Mouse (Mus musculus): ENCODE measurements around the gene Qpct.

The Qpct gene

GRCm38 (mm10) chr17:79051606-79052005, at the start of gene Qpct:
TSS of gene Qpct (plus strand) at chr17:79051906.
- WGBS = 81% methylated on average over 4 of the region's 4 CpGs

- 83% methylated on average over 2 of the region's 2 CpGs for WGBS
These were observed 38.1 kb upstream of the Qpct start for GRCm38 (mm10) chr17:79013625-79014024.

DNA sequence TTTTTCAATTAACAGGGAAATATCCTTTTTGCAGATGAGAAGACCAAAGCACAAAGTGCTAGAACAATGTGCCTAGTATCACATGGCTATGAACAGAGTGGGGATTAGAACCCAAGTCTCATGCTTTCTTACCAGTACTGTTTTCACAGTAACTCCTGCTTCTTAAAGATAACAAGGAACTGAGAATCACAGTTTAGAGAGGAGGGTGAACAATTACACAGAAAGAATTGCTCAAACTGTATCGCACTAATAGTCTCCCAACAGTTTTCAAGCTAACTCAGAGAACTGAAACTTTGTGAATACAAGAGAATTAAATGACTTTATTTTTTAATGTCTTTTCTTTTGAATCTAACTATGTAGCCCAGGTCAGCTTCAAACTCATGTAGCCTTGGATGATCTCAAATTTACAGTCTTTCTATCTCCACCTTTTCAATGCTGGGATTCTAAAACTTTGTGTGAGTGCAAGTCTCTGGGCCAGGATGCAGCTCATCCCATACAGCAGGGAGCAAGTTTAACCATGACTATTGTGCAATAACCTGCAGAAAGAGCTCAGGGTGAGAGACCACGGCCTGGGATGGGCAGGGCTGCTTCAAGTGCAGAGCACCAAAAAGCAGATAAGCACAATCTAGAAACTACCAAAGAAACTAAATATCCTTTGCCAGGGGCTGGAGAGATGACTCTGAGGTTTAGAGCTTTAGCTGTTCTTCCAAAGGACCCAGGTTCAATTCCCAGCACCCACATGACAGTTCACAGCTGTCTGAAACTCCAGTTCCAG, 36.6 kb upstream of the Qpct start:
- WGBS = 88% methylated on average over 2 of the region's 2 CpGs

- WGBS = 82% methylated on average over 10 of the region's 10 CpGs
These were observed 35.9 kb upstream of the Qpct start for GRCm38 (mm10) chr17:79015831-79016230.

GRCm38 (mm10) chr17:79018422-79018821, 33.3 kb upstream of the Qpct start:
- WGBS = 56% methylated on average over 9 of the region's 9 CpGs

DNA sequence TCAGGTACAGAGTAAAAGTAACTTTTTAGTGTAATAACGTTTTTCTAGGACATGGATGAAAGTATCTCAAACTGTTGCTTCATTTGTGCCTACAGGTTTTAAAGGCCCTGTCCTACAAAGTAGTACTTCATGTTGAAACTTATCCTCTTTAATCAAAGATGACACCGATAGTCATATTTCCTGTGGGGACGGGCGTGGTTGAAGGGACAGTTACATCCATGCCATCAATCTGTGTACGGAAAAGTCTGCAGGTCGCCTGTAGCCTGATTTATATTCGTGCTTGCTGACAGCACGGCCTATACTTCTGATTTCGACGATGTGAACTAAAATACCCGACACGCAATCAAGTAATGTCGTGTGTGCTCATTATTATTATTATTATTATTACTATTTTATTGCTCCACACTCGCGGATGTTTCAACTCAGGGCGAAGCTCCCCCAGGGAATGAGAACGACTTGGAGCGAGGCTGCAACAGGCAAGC, 31.9 kb upstream of the Qpct start:
- 23% methylated on average over 18 of the region's 18 CpGs for WGBS

DNA sequence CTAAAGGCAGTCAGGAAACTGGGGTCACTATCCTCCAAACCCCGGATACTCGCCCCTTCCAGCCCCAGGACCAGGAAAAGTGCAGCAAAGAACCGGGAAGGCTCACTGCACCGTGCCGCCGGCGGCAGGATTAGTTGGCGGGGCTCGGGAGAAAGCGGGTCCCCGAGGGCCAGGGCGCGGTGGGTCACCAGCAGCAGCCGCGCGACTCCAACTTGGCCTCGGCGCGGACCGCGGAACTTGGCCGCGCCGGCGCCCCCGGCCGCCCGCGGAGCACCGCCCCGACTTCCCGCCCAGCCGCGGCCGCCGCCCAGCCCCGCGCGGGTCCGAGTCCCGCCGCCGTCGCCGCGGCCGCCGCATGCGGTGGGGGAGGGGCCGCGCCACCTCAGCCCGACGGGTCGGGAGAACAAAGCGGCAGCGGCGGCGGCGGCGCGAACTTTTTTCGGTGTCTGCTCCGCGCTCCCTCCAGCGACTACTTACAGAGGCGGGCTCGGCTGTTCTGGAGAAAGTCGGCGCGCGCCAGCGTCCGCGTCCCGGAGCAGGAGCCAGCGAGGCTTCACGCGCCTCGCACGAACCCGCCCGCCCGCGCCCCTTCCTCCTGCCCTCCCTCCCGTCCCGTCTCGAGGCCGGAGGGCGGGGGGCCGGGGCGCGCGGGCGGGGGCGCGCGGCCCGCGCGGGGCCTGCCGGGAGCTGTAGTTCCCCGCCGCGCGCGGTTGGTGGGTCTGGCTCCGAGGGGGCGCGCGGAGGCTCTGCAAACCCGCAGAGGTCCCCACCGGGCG, 31.3 kb upstream of the Qpct start, which contains the start of gene Prkd3:
Prkd3 (minus strand) TSS at position 609 of the 776 bp plus-strand sequence.
- 1% methylated on average over 112 of the region's 113 CpGs for whole genome bisulfite sequencing

DNA sequence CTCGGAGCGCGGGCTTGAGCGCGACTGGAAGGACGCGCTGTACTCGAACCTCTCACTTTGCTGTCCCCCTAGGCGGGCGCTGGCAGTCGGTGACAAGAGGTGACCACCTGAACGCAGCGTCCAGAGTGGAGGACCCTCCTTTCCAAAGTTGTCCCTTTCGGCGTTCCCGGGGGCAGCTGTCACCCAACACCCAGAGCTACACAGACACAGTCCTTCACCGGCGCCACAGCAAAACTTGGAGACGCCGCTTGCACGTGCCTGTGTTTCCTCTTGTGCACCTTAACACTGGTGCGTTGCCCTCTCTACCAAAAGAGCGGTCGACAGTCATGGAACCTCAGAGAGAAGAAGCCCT, 30.7 kb upstream of the Qpct start:
- 1% methylated on average over 24 of the region's 24 CpGs for WGBS

DNA sequence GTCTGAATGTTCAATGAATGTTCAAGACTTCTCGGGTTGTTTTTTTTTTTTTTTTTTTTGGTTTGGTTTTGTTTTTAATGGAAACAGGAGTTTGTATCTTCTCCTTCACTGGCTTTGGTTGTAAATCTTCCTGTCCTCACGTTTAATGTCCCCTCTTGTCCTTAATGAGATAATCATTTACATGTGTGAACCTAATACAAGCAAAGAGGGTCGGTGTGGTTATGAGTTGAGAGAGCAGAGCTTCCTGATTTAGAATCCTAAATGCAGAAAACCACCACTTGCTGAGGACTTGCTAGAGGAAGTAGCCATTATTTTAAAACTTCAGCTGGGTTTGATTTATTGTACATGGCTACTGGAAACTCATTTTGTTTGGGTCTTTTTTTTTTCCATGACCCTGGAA, 29.0 kb upstream of the Qpct start:
- WGBS = 66% methylated on average over 3 of the region's 3 CpGs

- whole genome bisulfite sequencing = 82% methylated on average over 4 of the region's 4 CpGs
These were observed 27.2 kb upstream of the Qpct start for GRCm38 (mm10) chr17:79024544-79024943.

- 90% methylated on average over 3 of the region's 3 CpGs for WGBS
These were observed 22.5 kb upstream of the Qpct start for GRCm38 (mm10) chr17:79029226-79029625.

- 92% methylated on average over 5 of the region's 5 CpGs for WGBS
These were observed 20.1 kb upstream of the Qpct start for GRCm38 (mm10) chr17:79031569-79031968.

DNA sequence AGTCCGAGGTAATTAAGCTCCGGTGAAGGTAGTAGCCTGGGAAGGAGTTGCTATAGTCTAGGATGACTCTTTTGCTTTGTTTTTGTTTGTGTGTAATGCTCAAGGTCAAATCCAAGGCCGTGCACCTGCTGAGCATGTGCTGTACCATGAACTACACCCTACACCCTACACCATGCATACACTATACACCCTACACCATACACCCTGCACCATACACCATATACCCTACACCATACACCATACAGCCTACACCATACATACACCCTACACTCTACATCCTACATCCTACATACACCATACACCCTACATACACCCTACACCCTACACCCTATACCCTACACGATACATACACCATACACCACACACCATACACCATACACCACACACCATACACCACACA, 18.9 kb upstream of the Qpct start:
- 87% methylated on average over 4 of the region's 4 CpGs for WGBS

DNA sequence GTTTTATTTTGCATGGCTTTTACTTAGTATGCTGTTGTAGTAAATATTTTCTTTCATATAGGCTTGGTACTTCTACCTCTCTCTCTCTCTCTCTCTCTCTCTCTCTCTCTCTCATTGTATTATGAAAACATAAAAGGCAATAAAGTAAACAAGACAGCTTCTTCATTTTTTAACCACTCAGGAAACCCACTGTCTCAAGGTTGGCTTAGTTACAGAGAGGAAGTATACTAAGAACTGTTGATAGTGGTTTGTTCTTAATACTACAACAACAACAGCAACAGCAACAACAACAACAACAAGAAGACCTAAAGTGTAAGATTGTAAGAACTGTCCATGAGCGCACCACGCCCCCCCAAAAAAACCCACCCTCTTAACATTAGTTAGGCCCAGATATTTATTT, 8.0 kb upstream of the Qpct start:
- 95% methylated on average over 2 of the region's 2 CpGs for WGBS

GRCm38 (mm10) chr17:79052088-79052812, 544 bp downstream of the Qpct start:
- WGBS = under 1% methylated on average over 44 of the region's 45 CpGs

- 65% methylated on average over 6 of the region's 6 CpGs for WGBS
These were observed 6.6 kb downstream of the Qpct start for GRCm38 (mm10) chr17:79058271-79058670.

DNA sequence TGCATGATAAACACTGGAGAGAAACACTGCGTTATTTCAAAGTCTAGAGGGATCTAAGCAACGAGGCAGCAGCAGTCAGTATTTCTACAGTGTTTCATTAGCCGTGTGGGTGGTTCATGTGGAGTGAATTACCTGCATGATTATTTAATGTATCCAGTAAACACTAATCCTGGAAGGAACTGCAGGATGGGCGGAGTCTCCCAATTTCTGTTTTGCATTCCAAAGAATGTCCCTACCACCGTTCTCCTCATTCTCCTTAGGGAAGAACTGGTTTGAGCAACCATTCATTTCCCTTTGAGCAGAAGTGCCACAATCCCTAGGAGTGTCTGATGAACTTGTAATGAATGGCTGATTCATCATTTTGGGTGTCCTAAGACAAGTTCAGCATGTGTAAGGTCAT, 8.5 kb downstream of the Qpct start:
- WGBS = 63% methylated on average over 5 of the region's 5 CpGs

- WGBS = 77% methylated on average over 1 of the region's 1 CpGs
These were observed 12.5 kb downstream of the Qpct start for GRCm38 (mm10) chr17:79064250-79064649.

- 68% methylated on average over 7 of the region's 7 CpGs for WGBS
These were observed 16.9 kb downstream of the Qpct start for GRCm38 (mm10) chr17:79068581-79068980.

- 48% methylated on average over 4 of the region's 4 CpGs for WGBS
These were observed 17.3 kb downstream of the Qpct start for GRCm38 (mm10) chr17:79069019-79069418.

DNA sequence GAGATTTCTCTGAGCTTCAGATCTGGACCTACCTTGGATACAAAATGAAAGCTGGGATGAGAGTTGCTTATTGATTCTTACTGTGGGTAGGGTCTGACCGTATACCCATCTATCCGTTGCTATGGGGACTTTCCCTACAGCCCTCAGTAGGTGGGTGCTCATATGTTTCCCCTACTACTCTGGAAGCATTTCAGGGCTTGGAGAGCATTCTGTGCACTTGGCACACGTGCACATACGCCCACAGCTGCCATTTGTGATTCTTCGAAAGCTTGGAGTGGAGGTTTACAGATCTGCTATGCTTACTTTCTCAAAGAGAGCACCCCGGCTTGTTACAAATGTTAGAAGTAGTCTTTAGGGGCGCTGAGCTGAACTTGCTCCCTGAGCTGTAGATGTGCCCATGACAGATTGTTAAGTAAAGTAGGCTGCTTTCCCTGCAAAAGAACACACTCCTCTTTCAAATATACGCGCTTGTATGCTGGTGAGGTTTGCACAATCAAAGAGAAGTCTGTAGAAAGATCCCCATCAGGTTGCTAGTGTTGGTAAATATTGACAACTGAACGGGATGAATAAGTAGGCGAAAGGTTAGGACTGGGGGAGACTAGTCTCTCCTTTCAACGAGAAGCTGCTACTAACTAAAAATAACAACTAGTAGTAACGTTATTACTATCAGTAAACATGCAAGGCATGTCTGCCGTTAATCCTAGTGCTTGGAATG, 18.2 kb downstream of the Qpct start:
- 58% methylated on average over 14 of the region's 14 CpGs for WGBS

GRCm38 (mm10) chr17:79071951-79072350, 20.2 kb downstream of the Qpct start:
- WGBS = 78% methylated on average over 11 of the region's 11 CpGs
